Mouse (Mus musculus) naive thymus-derived CD4-positive, alpha-beta T cell, adult 2 months (primary cell): ENCODE results near the gene Pcsk5.

Source experiments
- DNase-seq: peaks from one replicate; pipeline ENCODE4 v3.0.0-alpha.2; 2011; ENCODE audit warnings: low read depth

Gene Pcsk5

DNA sequence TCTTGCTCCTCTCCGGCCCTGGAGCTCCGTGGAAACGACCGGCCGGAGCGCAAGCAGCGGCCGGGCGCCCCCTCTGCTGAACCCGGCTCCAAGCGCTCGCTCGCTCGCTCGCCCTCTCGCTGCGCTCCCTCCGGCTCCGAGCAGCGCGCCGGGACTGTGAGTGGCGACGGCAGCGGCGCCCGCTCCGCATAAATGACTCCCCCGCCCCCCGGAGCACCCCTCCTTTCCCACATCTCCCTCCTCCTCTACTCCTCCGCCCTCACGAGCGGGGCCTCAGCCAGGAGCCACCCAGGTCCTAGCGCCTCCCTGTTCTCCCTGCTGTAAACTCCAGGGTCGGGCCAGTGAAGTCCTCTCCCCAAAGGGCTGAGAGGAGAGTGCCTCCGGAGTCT, at the start of gene Pcsk5:
Gene Pcsk5, minus strand, starts transcription at position 162 of the 389 bp plus-strand sequence.
- DNase-seq = no peak

- DNase-seq = no peak
These were observed 38.4 kb upstream of the Pcsk5 start for GRCm38 (mm10) chr19:17875804-17876203.

DNA sequence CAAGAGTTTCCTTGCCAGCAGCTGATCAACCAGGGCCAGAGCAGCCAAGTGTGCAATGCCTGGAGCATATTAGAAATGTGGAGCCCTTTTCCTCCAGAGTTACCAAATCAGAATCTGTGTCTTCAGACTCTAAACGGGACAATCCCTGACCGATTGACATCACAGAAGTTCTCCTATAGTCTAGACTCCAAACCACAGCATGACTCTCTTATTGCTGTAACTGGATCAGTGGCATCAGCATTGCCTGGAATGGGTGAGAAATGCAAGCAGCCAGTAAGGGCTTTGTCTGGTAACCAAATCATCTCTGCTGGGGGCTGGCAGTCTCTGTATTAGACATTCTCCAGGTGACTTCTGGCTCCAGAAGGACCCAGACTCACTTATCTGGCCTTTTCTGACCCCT, 37.0 kb upstream of the Pcsk5 start:
- no peak for DNase-seq

DNA sequence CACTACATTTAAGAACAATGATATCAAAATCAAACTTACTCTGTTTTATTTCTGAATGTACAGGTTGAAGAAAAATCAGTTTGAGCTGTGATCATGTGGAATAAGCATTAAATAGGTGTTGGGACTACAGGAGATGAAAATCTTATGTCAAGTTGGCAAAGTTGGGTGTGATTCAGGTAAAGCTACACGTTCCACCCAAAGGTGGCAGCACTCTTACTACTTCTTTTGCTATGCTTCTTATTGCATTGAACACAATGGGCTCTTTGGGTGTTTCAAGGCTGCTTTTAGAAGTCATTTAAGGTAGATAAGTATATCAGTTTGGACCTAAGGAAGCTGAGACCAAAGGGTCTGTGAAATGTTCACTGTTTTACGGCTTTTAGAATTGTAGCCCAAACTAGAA, 36.3 kb upstream of the Pcsk5 start:
- DNase-seq = no peak

- no peak for DNase-seq
These were observed 29.0 kb upstream of the Pcsk5 start for GRCm38 (mm10) chr19:17866317-17866891.

- no peak for DNase-seq
These were observed 23.1 kb upstream of the Pcsk5 start for GRCm38 (mm10) chr19:17860351-17861014.

DNA sequence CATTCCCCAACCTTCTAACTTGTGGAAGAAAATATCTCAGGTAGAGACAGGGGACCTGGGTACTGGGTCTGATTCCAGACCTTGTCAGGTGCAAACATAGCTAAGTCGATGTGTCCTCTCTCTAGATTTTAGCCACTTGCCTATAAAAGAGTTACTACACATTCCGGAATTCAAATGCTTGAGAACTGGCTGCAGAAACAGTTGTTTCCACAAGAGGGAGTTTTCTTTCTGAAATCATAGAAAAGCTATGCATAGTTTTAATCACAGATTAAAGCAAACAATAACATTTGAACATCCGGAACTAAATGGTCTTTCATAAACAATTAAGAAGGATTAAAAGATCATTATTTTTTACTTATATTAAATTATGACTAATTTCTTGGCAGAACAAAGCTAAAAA, 19.3 kb upstream of the Pcsk5 start:
- DNase-seq = no peak

- DNase-seq = no peak
These were observed 11.0 kb upstream of the Pcsk5 start for GRCm38 (mm10) chr19:17848417-17848816.

DNA sequence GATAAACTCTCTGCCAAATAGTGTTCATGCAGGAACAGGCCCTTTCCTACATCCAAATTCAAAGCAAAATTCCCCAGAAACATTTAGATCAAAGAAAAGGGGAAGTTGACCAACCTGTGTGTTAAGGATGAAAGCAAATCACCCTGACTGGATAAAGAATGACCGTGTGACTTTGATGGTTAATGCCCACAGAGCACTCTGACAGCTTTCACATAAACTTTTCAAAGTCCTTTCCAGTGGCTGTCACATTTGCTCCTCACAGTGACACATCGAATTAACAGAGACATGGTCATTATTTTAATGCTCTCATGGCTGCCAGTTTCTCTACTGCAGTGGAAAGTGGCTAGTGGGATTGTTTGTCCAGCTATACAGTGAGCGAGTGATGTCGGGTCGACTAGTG, 8.5 kb upstream of the Pcsk5 start:
- no peak for DNase-seq

DNA sequence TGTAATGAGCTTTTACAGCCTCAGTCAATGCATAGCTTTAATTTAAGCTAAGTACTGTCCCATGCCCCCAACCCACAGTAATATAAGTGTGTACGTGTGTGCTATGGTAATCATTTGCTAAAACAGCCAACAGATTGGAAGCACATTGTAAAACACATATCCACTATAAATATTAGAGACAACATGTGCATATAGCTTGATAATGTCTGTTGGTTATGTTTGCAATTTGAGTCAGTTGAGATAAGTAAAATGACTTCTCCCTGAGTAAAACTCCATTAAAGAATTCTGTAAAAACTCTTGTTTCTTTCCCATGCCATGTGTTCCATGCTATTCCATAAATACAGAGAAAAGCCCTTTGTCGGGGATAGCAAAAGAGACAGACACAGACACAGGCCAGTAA, 4.2 kb upstream of the Pcsk5 start:
- DNase-seq = no peak

- DNase-seq = no peak
These were observed 2.4 kb upstream of the Pcsk5 start for GRCm38 (mm10) chr19:17839856-17840255.

GRCm38 (mm10) chr19:17836566-17837470, 614 bp downstream of the Pcsk5 start:
- DNase-seq = no peak

GRCm38 (mm10) chr19:17835681-17836565, 1.5 kb downstream of the Pcsk5 start:
- DNase-seq = no peak

DNA sequence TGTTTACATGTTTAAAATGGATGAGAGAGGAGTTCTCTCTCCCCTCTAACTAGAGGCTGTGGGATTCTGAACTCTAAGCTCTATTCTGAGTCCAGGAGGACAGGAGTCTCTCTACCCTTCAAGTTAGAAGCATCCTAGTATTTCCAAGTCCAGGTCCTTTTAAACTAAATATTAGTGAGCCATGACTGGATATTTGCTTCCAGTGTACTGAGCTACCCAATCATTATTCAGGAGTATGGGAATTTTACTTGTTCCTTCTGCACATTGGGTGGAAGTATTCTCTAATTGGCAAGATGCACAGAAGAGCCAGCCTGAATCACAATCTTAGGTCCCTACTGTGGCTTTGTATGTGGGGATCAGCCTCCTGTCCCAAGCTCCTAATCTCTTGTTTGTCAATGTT, 2.5 kb downstream of the Pcsk5 start:
- DNase-seq = no peak

DNA sequence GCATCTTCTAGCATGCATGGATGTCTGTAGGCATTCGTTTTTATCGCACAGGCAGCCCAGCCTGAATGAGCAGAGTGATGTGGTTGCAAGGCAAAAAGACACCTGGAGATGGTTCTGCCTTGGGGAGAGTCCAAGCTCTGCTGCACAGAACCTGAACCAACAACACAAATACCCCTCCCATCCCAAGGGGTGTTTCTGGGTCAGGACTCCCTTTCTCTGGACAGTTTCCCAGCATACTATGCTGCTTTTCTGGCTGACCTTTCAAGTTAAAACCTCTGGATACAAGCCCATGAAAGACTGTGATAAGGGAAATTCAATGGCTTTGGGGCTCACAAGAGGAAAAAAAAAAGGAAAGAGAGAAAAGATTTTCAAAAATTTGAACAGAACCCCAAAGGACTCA, 6.1 kb downstream of the Pcsk5 start:
- no peak for DNase-seq

GRCm38 (mm10) chr19:17828414-17828813, 9.0 kb downstream of the Pcsk5 start:
- no peak for DNase-seq

DNA sequence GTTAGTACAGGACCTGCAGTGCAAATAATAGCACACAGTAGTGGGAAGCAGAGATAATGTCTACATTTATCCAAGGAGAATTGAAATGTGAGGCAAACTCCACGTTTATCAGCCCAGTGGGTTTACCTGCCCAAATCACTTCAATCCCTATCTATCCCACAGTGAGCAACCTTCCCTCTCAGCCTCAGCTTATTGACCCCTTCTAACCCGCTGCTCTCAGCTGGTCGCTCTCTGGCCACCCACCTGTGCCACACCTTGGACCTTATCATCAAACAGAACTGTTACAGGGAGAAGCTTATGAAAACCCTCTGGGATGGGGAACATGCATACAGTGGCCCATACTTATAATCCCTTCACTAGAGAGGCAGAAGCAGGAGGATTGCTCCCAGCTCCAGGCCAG, 10.7 kb downstream of the Pcsk5 start:
- no peak for DNase-seq

DNA sequence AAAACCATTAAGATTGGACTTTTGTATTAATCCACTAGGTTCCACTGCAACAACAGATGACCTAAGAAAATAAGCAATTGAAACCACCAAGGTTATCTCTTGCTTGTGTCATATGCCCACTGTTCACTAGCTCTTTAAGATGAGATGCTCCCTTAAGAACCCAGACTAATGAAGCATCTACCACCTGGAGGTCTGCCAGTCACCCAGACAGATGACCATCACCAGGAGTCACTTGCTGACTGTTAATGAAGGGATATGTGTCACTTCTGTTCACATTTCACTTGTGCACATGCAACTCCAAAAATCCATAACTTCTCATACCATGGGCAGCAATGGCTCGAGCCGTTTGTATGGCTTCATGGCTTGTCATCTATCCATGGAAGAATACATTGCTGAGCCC, 17.4 kb downstream of the Pcsk5 start:
- DNase-seq = no peak

GRCm38 (mm10) chr19:17819081-17819480, 18.4 kb downstream of the Pcsk5 start:
- no peak for DNase-seq

GRCm38 (mm10) chr19:17815062-17815461, 22.4 kb downstream of the Pcsk5 start:
- DNase-seq = no peak

DNA sequence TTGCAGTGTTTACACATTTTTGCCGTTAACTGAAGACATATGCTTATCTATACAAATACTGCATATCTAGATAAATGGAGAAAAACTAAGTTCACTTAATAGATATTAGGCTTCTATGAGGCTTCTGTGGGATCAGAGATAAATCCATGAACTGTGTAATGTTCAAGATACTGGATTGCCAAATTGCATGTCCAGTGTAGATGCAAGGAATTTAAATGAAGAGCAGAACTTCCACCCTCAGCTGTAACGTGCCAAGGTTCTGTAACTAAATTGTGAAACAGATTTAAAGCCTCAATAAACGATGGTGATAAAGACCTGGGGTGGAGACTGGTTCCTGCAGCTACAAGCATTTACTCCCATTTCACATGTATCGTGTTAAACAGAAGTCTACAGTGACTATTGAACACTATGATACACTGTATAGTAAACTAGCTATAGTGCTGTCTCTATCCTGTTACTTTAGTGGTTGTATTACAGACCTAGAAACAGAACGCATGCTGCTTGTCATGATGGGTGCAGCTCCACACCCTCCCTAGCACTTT, 23.9 kb downstream of the Pcsk5 start:
- no peak for DNase-seq

DNA sequence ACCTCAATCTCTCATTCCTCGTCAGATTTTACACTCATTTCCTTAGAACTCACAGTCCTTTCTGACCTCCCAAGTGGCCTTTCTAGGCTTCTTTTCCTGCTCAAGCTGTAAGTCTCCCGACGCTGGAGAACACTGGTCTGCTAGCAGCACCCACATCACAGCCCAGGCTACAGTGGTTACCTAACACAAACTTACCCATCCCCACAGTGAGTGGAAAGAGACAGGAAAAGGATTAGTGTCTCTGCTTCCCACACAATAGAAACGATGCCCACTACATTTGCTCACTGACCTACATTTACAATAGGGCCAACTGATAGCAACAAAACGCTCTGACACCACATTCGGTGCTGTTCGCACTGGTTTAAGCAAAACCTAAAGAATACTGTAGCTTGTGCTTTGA, 24.8 kb downstream of the Pcsk5 start:
- no peak for DNase-seq
